In the genomic region with DNA sequence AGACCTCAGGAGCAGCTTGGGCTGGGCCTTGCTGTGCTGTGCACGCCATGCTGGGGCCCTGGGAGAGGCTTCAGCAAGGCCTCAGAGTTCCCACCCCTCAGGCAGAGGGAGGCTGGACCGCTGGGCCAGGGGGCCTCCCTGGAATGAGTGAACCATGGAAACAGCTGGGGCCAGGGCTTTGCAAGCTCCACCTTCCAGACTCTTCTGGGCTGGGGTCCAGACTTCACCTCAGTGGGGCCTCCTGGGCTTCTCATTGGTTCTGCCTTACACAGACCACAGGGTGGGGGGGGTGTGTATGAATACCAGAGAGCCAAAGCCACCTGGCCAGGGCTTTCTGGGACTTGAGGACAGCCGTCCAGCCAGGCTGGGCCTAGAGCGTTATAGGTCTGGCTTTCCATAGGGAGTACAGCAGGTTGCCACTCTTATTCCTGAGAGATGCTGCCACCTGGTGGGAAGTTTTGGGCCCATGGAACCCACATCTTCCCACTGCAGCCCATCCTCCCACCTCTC, we compare ENCODE assay signal across 9 mouse cellular contexts. TPM values are rescaled to one million over a fixed set of nuclear protein-coding genes. Genes with fewer than 3 reads are reported as not detected.
DNase-seq lines count a peak whose midpoint lies in the region; ATAC-seq and TF ChIP-seq lines count a peak whose summit lies in the region.
"Had no signal": no experiment of that assay in that cellular context is flagged by ENCODE, and none has a peak within 500 bp of the region (broad histone marks: within the 10 kb centered on the region; RNA-seq: fewer than 3 reads in every experiment).

No protein-coding gene starts in this region.

- CTCF ChIA-PET in Patski (lab: Charles Lee): interaction anchor here (0.7 to 3.9 kb wide), 22 partner anchors 8 to 176 kb away, joined by 3 to 74 read pairs (median 4); partner anchors contain the start of gene Trpm5

- H3K36me3 ChIP-seq in heart, embryonic 10.5 days: no peaks in the 10 kb centered on the region
- H3K36me3 ChIP-seq in lung, embryonic 16.5 days (ENCODE audit: control insufficient read depth, insufficient read depth, low read length): no peaks in the 10 kb centered on the region
- H3K36me3 ChIP-seq in stomach, embryonic 14.5 days (ENCODE audit: control insufficient read depth, insufficient read depth, low read length): no peaks in the 10 kb centered on the region; the same call in 1 of the 2 replicates

- intact Hi-C loops in heart, postnatal 25 days (cut with DNase I): loop anchor here (1.0 kb wide), 1 partner anchor 193 kb away; no protein-coding TSS in a partner anchor

- no peaks in the 10 kb centered on the region for H3K9me3 ChIP-seq in heart, embryonic 10.5 days
- no peaks in the 10 kb centered on the region for H3K9me3 ChIP-seq in lung, embryonic 16.5 days (ENCODE audit: control insufficient read depth, low read length)
- no peaks in the 10 kb centered on the region for H3K9me3 ChIP-seq in stomach, embryonic 14.5 days (ENCODE audit: control insufficient read depth, low read depth, low read length)

- in situ Hi-C loops in Patski (cut with MboI; ENCODE audit: low pct_unique_long_range_greater_than_20kb): loop anchor here (5.0 kb wide), 1 partner anchor 195 kb away; no protein-coding TSS in a partner anchor

- peaks cover 54% of the 10 kb centered on the region for H3K27me3 ChIP-seq in heart, embryonic 10.5 days (ENCODE audit: insufficient read depth, poor library complexity, severe bottlenecking)
- no peaks in the 10 kb centered on the region for H3K27me3 ChIP-seq in Patski
- H3K27me3 ChIP-seq in lung, embryonic 16.5 days (ENCODE audit: control insufficient read depth, insufficient read depth, low read depth, low read length): no peaks in the 10 kb centered on the region
- no peaks in the 10 kb centered on the region for H3K27me3 ChIP-seq in stomach, embryonic 14.5 days (ENCODE audit: control insufficient read depth, insufficient read depth, low read length)

- peak; percentile 84 for DNase-seq in heart, embryonic 10.5 days (ENCODE audit: low spot score)
- DNase-seq in heart, postnatal 25 days (ENCODE audit: low spot score): no peak
- no peak for DNase-seq in Patski (ENCODE audit: low read depth, low spot score)
- DNase-seq in forelimb bud, embryonic 11.5 days (ENCODE audit: low read depth, low spot score): peak; percentile 75
- DNase-seq in kidney, adult 9 months: peak; percentile 59
- no peak for DNase-seq in frontal cortex, postnatal 25 days (ENCODE audit: low spot score in 2 of 2)

- peak; percentile 45 for ATAC-seq in Patski
- peak; percentile 78 for ATAC-seq in lung, embryonic 16.5 days (ENCODE audit: low read depth)
- ATAC-seq in stomach, embryonic 14.5 days (ENCODE audit: insufficient number of reproducible peaks, insufficient read depth, low FRiP score, low read depth): peak; percentile 91

- 33% methylated on average over 4 of the region's 4 CpGs for WGBS in heart, embryonic 10.5 days
- 35% methylated on average over 4 of the region's 4 CpGs for WGBS in lung, embryonic 16.5 days
- WGBS in stomach, embryonic 14.5 days: 23% methylated on average over 4 of the region's 4 CpGs

- H3K4me2 ChIP-seq in lung, embryonic 16.5 days (ENCODE audit: low read depth, low read length): no peak overlapping the region
- peak overlapping the region; percentile 43 for H3K4me2 ChIP-seq in stomach, embryonic 14.5 days (replicated peaks; ENCODE audit: low read depth, low read length)

- peaks cover 23% of the 10 kb centered on the region for H3K4me1 ChIP-seq in heart, embryonic 10.5 days
- H3K4me1 ChIP-seq in lung, embryonic 16.5 days (replicated peaks; ENCODE audit: control insufficient read depth, insufficient read depth, low read length): peaks cover 6% of the 10 kb centered on the region; the same call in 1 of the 2 replicates
- 0 out of 2 replicates have a peak, but pooled peaks cover 6% of the 10 kb centered on the region for H3K4me1 ChIP-seq in stomach, embryonic 14.5 days (ENCODE audit: control insufficient read depth, insufficient read depth, low read length)

- peak; percentile 69 for TF ChIP-seq CTCF in Patski (IDR thresholded peaks at IDR 0.05)

- 0 out of 2 replicates have a peak overlapping the region, but pooled peaks have one; percentile 19 for H3K9ac ChIP-seq in lung, embryonic 16.5 days (ENCODE audit: low read length)
- peak overlapping the region; percentile 34; the same call in 1 of the 2 replicates for H3K9ac ChIP-seq in stomach, embryonic 14.5 days (replicated peaks; ENCODE audit: low read depth, low read length)

- POLR2A ChIA-PET in Patski (lab: Charles Lee): interaction anchor here (0.9 to 3.1 kb wide), 2 partner anchors 79 to 90 kb away, joined by 3 to 15 read pairs; no protein-coding TSS in a partner anchor

- H3K4me3 ChIP-seq in heart, embryonic 10.5 days: no peak overlapping the region
- H3K4me3 ChIP-seq in lung, embryonic 16.5 days (ENCODE audit: low read length): no peak overlapping the region
- peak overlapping the region; percentile 29 for H3K4me3 ChIP-seq in stomach, embryonic 14.5 days (ENCODE audit: low read depth, low read length)

- peak overlapping the region; percentile 67; the same call in 1 of the 2 replicates for H3K27ac ChIP-seq in heart, embryonic 10.5 days
- peak overlapping the region; percentile 54; the same call in 1 of the 2 replicates for H3K27ac ChIP-seq in lung, embryonic 16.5 days (ENCODE audit: low read length)
- H3K27ac ChIP-seq in stomach, embryonic 14.5 days (ENCODE audit: low read length): peak overlapping the region; percentile 91

RNA-seq across cellular contexts. Expression of gene Trpm5, which starts 7.3 kb away (rescaled TPM):
- polyA plus RNA-seq in heart, embryonic 10.5 days (2016; fragmentation: Nextera tagmentation; extraction: Ambion mirVana): 1.1 and 1.5 TPM in 2 replicates
- not detected for total RNA-seq in heart, postnatal 25 days (2021)
- polyA plus RNA-seq in Patski (2021): 1.6 TPM
- 3.9 and 4.8 TPM in 2 replicates for polyA plus RNA-seq in lung, embryonic 16.5 days (2015; fragmentation: Nextera tagmentation; extraction: Ambion mirVana)
- polyA plus RNA-seq in stomach, embryonic 14.5 days (2014; fragmentation: Nextera tagmentation; extraction: Ambion mirVana): 22.5 and 27.0 TPM in 2 replicates
- total RNA-seq: left cerebral cortex, postnatal 25 days had no signal

RNA-seq across cellular contexts. Expression of gene Tssc4, which starts 18.1 kb away (rescaled TPM):
- 78.0 and 99.5 TPM in 2 replicates for polyA plus RNA-seq in heart, embryonic 10.5 days (2016; fragmentation: Nextera tagmentation; extraction: Ambion mirVana)
- 10 to 100 TPM; 13.8 to 19.6 TPM for total RNA-seq in heart, postnatal 25 days (2021)
- polyA plus RNA-seq in Patski (2021): 42.0 TPM
- polyA plus RNA-seq in lung, embryonic 16.5 days (2015; fragmentation: Nextera tagmentation; extraction: Ambion mirVana): 98.9 and 100 TPM in 2 replicates
- 61.3 and 66.6 TPM in 2 replicates for polyA plus RNA-seq in stomach, embryonic 14.5 days (2014; fragmentation: Nextera tagmentation; extraction: Ambion mirVana)

RNA-seq across cellular contexts. Expression of gene Kcnq1, which starts 19.0 kb away (rescaled TPM):
- 5.4 and 10.5 TPM in 2 replicates for polyA plus RNA-seq in heart, embryonic 10.5 days (2016; fragmentation: Nextera tagmentation; extraction: Ambion mirVana)
- 10 to 100 TPM; 37.4 to 37.7 TPM for total RNA-seq in heart, postnatal 25 days (2021)
- 0.05 TPM for polyA plus RNA-seq in Patski (2021)
- 7.1 and 9.6 TPM in 2 replicates for polyA plus RNA-seq in lung, embryonic 16.5 days (2015; fragmentation: Nextera tagmentation; extraction: Ambion mirVana)
- polyA plus RNA-seq in stomach, embryonic 14.5 days (2014; fragmentation: Nextera tagmentation; extraction: Ambion mirVana): 4.2 and 6.0 TPM in 2 replicates

RNA-seq across cellular contexts. Expression of gene Cd81, which starts 34.6 kb away (rescaled TPM):
- 472 and 583 TPM in 2 replicates for polyA plus RNA-seq in heart, embryonic 10.5 days (2016; fragmentation: Nextera tagmentation; extraction: Ambion mirVana)
- total RNA-seq in heart, postnatal 25 days (2021): 100 to 1,000 TPM; 424 to 455 TPM
- 622 TPM for polyA plus RNA-seq in Patski (2021)
- polyA plus RNA-seq in lung, embryonic 16.5 days (2015; fragmentation: Nextera tagmentation; extraction: Ambion mirVana): 765 and 788 TPM in 2 replicates
- 705 and 725 TPM in 2 replicates for polyA plus RNA-seq in stomach, embryonic 14.5 days (2014; fragmentation: Nextera tagmentation; extraction: Ambion mirVana)

Comparison
In these comparisons a context has a peak if more than half of its experiments do, and no peak if none do; other contexts are left out.
1. DNase-seq: peak in heart, embryonic 10.5 days (single experiment), forelimb bud, embryonic 11.5 days (single experiment) and kidney, adult 9 months (single experiment); none in heart, postnatal 25 days (single experiment), Patski (single experiment) and frontal cortex, postnatal 25 days (0 of 2).
2. Peak in every context shown above with its lines, with median percentiles within 50 percentile points of each other: H3K27ac ChIP-seq and ATAC-seq.